Comparison of ENCODE assay signal across 8 mouse cellular contexts in the genomic region with DNA sequence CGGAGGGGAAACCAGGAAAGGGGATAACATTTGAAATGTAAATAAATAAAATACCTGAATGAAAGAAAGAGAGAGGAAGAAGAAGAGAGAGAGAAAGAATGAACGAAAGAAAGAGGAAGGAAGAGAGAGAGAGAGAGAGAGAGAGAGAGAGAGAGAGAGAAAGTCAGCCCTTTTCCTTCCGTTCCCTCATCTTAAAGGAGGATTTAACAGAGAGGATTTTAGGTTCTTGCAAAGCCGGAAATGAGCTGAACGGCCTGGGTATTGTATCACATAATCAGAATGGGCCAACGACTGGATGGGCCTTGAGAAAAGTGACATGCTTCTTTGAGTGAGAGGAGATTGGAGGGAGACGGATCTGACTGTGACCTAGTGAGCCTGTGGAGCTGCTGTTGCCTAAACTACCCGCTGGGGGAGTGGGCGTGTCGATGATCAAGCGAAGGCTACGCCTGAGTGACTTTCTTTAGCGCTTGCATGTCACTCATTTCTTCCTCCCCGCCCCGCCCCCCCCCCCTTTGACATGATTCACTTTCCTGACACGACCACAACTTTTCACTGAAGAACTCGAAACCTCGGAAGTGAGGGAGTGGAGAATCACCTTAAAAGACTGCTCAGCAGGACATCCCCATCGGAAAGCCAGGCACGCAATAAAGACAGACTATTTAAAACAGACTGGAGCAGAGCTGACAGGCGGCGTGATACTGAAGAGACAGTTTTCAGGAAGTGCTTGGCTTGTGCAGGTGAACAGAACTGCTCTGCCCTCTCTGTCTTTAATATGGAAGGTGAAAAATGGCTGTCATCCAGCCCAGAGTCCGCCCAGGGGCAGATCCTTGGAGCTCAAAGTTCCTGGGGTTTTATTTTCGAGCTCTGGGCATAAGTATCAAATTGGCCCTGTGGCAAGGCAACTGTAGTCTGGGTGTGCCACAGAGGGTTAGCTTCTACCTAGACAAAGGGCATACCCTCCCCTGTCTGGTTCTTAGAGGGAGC. TPM values are rescaled to one million over a fixed set of nuclear protein-coding genes. Genes with fewer than 3 reads are reported as not detected.
DNase-seq lines count a peak whose midpoint lies in the region; ATAC-seq lines count a peak whose summit lies in the region.

No protein-coding gene starts in this region.

- H3K27ac ChIP-seq in forebrain, embryonic 10.5 days: peak overlapping the region; percentile 65

- 5% methylated on average over 24 of the region's 24 CpGs for WGBS in forebrain, embryonic 10.5 days

- ATAC-seq in CD4-positive, CD25-positive, alpha-beta regulatory T cell, adult 4 months: peak; percentile 88

- peak; percentile 81 for DNase-seq in adrenal gland, adult 8-10 months
- DNase-seq in forebrain, embryonic 10.5 days (ENCODE audit: extremely low spot score, low spot score): peak; percentile 83
- peak; percentile 79 to 84 for DNase-seq in heart, postnatal 14 days
- DNase-seq in kidney, postnatal 4 days: peak; percentile 81 to 89
- peak; percentile 90 for DNase-seq in lung, postnatal 25 days (ENCODE audit: low spot score)
- peak; percentile 92 for DNase-seq in retina, postnatal 1 day
- peak; percentile 52 to 74 for DNase-seq in urinary bladder, postnatal 36 days (ENCODE audit: low spot score in 2 of 2)

- intact Hi-C loops in heart, postnatal 14 days (cut with DNase I): loop anchor here (5.0 kb wide), 1 partner anchor 377 kb away; no protein-coding TSS in a partner anchor

- peak overlapping the region; percentile 44 for H3K4me3 ChIP-seq in forebrain, embryonic 10.5 days

- H3K36me3 ChIP-seq in forebrain, embryonic 10.5 days (replicated peaks): peaks cover 3% of the 10 kb centered on the region; the same call in 1 of the 2 replicates

- peaks cover 95% of the 10 kb centered on the region for H3K4me1 ChIP-seq in forebrain, embryonic 10.5 days

- H3K27me3 ChIP-seq in forebrain, embryonic 10.5 days (ENCODE audit: poor library complexity, severe bottlenecking): peaks cover 54% of the 10 kb centered on the region

- H3K9me3 ChIP-seq in forebrain, embryonic 10.5 days: no peaks in the 10 kb centered on the region

RNA-seq across cellular contexts. Expression of a gene that starts 24.0 kb away (rescaled TPM):
- polyA plus RNA-seq in CD4-positive, CD25-positive, alpha-beta regulatory T cell, adult 4 months (2017; shearing (Covaris generic)): 10 to 100 TPM; 69.5 to 73.5 TPM
- 10 to 100 TPM; 16.8 to 28.0 (median 24.5) TPM for total RNA-seq in adrenal gland, adult 8-10 months (2022)
- 12.4 and 14.8 TPM in 2 replicates for polyA plus RNA-seq in forebrain, embryonic 10.5 days (2016; fragmentation: Nextera tagmentation; extraction: Ambion mirVana)
- 10 to 100 TPM; 45.8 to 51.7 TPM for total RNA-seq in heart, postnatal 14 days (2021)

Comparison
In these comparisons a context has a peak if more than half of its experiments do, and no peak if none do; other contexts are left out.
1. Peak in every context shown above with its lines: DNase-seq, ATAC-seq, H3K4me3 ChIP-seq and H3K27ac ChIP-seq.